Mouse (Mus musculus) spleen, postnatal 36 days (tissue): ENCODE data around the gene Pmp22.

ENCODE experiments used
- DNase-seq, 2 experiments: peaks; one replicate each; pipeline ENCODE4 v3.0.0; 2022; ENCODE audit warnings: low spot score in 2 of 2, mixed read lengths in 1 of 2

Pmp22 gene

GRCm38 (mm10) chr11:63162806-63163205, 34.0 kb downstream of the Pmp22 start:
- no peak for DNase-seq

- DNase-seq, result no peak
These were observed 34.8 kb downstream of the Pmp22 start for GRCm38 (mm10) chr11:63163550-63163949.

GRCm38 (mm10) chr11:63163986-63164682, 35.4 kb downstream of the Pmp22 start:
- no peak for DNase-seq

- DNase-seq, result no peak
These were observed 36.1 kb downstream of the Pmp22 start for GRCm38 (mm10) chr11:63164756-63165484.

- DNase-seq, result no peak
These were observed 39.0 kb downstream of the Pmp22 start for GRCm38 (mm10) chr11:63167826-63168225.

GRCm38 (mm10) chr11:63168551-63169258, 39.9 kb downstream of the Pmp22 start:
- no peak for DNase-seq

- no peak for DNase-seq
These were observed 43.2 kb downstream of the Pmp22 start for GRCm38 (mm10) chr11:63171977-63172376.

GRCm38 (mm10) chr11:63173604-63174003, 44.8 kb downstream of the Pmp22 start:
- DNase-seq, result no peak

GRCm38 (mm10) chr11:63175302-63175701, 46.5 kb downstream of the Pmp22 start:
- no peak for DNase-seq

- no peak for DNase-seq
These were observed 47.6 kb downstream of the Pmp22 start for GRCm38 (mm10) chr11:63176416-63176815.

- DNase-seq, result no peak
These were observed 51.7 kb downstream of the Pmp22 start for GRCm38 (mm10) chr11:63180262-63181101.

GRCm38 (mm10) chr11:63188803-63189202, 60.0 kb downstream of the Pmp22 start:
- DNase-seq, result no peak

GRCm38 (mm10) chr11:63198070-63198469, 69.3 kb downstream of the Pmp22 start:
- no peak for DNase-seq

- DNase-seq, result no peak
These were observed 73.3 kb downstream of the Pmp22 start for GRCm38 (mm10) chr11:63201989-63202535.
